Mouse (Mus musculus): Measurements from ENCODE around the gene Adat3. TPM values are rescaled to one million over a fixed set of nuclear protein-coding genes. Genes with fewer than 3 reads are reported as not detected.
"Not testable (repeated sequence)": the region's sequence is repeated elsewhere in the genome, so short reads cannot be mapped to it uniquely, and the experiment has no call there.

Adat3 gene
- total and polyA plus RNA-seq, 2 experiments from 2014 or later, result 3.0 to 4.5 TPM

- peaks cover 12% of the 10 kb centered on the region; the same call in 1 of the 2 replicates for H3K4me1 ChIP-seq (ENCODE audit: insufficient read depth)
- H3K36me3 ChIP-seq (ENCODE audit: insufficient read depth), result peaks cover 30% of the 10 kb centered on the region
- peak overlapping the region; percentile 66 for H3K4me2 ChIP-seq (ENCODE audit: low read depth)
- no peak overlapping the region for H3K4me3 ChIP-seq (ENCODE audit: low read depth, low read length)
- DNase-seq, result no peak
- H3K9ac ChIP-seq, result peak overlapping the region; percentile 57; the same call in 1 of the 2 replicates
- no peak overlapping the region for H3K27ac ChIP-seq (ENCODE audit: low read depth, low read length)
- H3K27me3 ChIP-seq (ENCODE audit: insufficient read depth, low read length), result no peaks in the 10 kb centered on the region; the same call in 1 of the 2 replicates
- no peaks in the 10 kb centered on the region for H3K9me3 ChIP-seq (ENCODE audit: low read length)
- no peak for TF ChIP-seq CTCF (IDR thresholded peaks at IDR 0.05; ENCODE audit: low read depth)
- 96% methylated on average over 7 of the region's 7 CpGs for WGBS
- ATAC-seq, result no peak
Observed at GRCm38 (mm10) chr10:80604001-80604509, 1.4 kb downstream of the Adat3 start.

- 93% methylated on average over 2 of the region's 2 CpGs for WGBS
- Histone ChIP-seq H3K27me3 (ENCODE audit: insufficient read depth, low read length) (no peaks in the 10 kb centered on the region), H3K9me3 (ENCODE audit: low read length) (no peaks in the 10 kb centered on the region), H3K4me3 (ENCODE audit: low read depth, low read length) (no peak overlapping the region), H3K4me1 (ENCODE audit: insufficient read depth) (peaks cover 12% of the 10 kb centered on the region; the same call in 1 of the 2 replicates), H3K27ac (ENCODE audit: low read depth, low read length) (no peak overlapping the region), H3K4me2 (ENCODE audit: low read depth) (no peak overlapping the region), H3K9ac (no peak overlapping the region), H3K36me3 (ENCODE audit: insufficient read depth) (peaks cover 38% of the 10 kb centered on the region)
- TF ChIP-seq CTCF (IDR thresholded peaks at IDR 0.05; ENCODE audit: low read depth), result no peak
- no peak for DNase-seq
- no peak for ATAC-seq
Observed at GRCm38 (mm10) chr10:80604988-80605387, 2.3 kb downstream of the Adat3 start.

- not testable (repeated sequence) for ATAC-seq; H3K4me3 ChIP-seq (ENCODE audit: low read depth, low read length); H3K4me2 ChIP-seq (ENCODE audit: low read depth); H3K9ac ChIP-seq; DNase-seq; H3K27me3 ChIP-seq (ENCODE audit: insufficient read depth, low read length); H3K27ac ChIP-seq (ENCODE audit: low read depth, low read length); H3K9me3 ChIP-seq (ENCODE audit: low read length)
- H3K36me3 ChIP-seq (ENCODE audit: insufficient read depth), result peaks cover 38% of the 10 kb centered on the region
- WGBS, result 85% methylated on average over 4 of the region's 4 CpGs
- peaks cover 12% of the 10 kb centered on the region; the same call in 1 of the 2 replicates for H3K4me1 ChIP-seq (ENCODE audit: insufficient read depth)
Observed at GRCm38 (mm10) chr10:80605721-80606120, 3.0 kb downstream of the Adat3 start, which contains the start of gene Gm49322. Gene Gm49322 (plus strand): TSS chr10:80606021.

GRCm38 (mm10) chr10:80606306-80606705 is 3.6 kb downstream of the Adat3 start:
- Histone ChIP-seq H3K36me3 (ENCODE audit: insufficient read depth) (peaks cover 38% of the 10 kb centered on the region), H3K9ac (no peak overlapping the region), H3K4me2 (ENCODE audit: low read depth) (no peak overlapping the region), H3K27me3 (ENCODE audit: insufficient read depth, low read length) (no peaks in the 10 kb centered on the region), H3K27ac (ENCODE audit: low read depth, low read length) (no peak overlapping the region), H3K4me1 (ENCODE audit: insufficient read depth) (peaks cover 12% of the 10 kb centered on the region; the same call in 1 of the 2 replicates), H3K4me3 (ENCODE audit: low read depth, low read length) (no peak overlapping the region), H3K9me3 (ENCODE audit: low read length) (no peaks in the 10 kb centered on the region)
- DNase-seq (no peak), ATAC-seq (no peak)
- no peak for TF ChIP-seq CTCF (IDR thresholded peaks at IDR 0.05; ENCODE audit: low read depth)
- WGBS, result 91% methylated on average over 23 of the region's 23 CpGs

GRCm38 (mm10) chr10:80606737-80607350 is 4.2 kb downstream of the Adat3 start:
- H3K27me3 ChIP-seq (ENCODE audit: insufficient read depth, low read length), result no peaks in the 10 kb centered on the region
- no peak for DNase-seq
- no peak overlapping the region for H3K4me2 ChIP-seq (ENCODE audit: low read depth)
- H3K36me3 ChIP-seq (ENCODE audit: insufficient read depth), result peaks cover 38% of the 10 kb centered on the region
- no peak for ATAC-seq
- no peak overlapping the region for H3K4me3 ChIP-seq (ENCODE audit: low read depth, low read length)
- no peak for TF ChIP-seq CTCF (IDR thresholded peaks at IDR 0.05; ENCODE audit: low read depth)
- no peaks in the 10 kb centered on the region for H3K9me3 ChIP-seq (ENCODE audit: low read length)
- H3K4me1 ChIP-seq (ENCODE audit: insufficient read depth), result peaks cover 12% of the 10 kb centered on the region; the same call in 1 of the 2 replicates
- H3K9ac ChIP-seq, result no peak overlapping the region
- WGBS, result 96% methylated on average over 34 of the region's 34 CpGs
- H3K27ac ChIP-seq (ENCODE audit: low read depth, low read length), result no peak overlapping the region

- peaks cover 7% of the 10 kb centered on the region; the same call in 1 of the 2 replicates for H3K4me1 ChIP-seq (ENCODE audit: insufficient read depth)
- H3K27ac ChIP-seq (ENCODE audit: low read depth, low read length), result no peak overlapping the region
- H3K9me3 ChIP-seq (ENCODE audit: low read length), result no peaks in the 10 kb centered on the region
- no peak for ATAC-seq
- H3K9ac ChIP-seq, result no peak overlapping the region
- no peak overlapping the region for H3K4me2 ChIP-seq (ENCODE audit: low read depth)
- no peak for TF ChIP-seq CTCF (IDR thresholded peaks at IDR 0.05; ENCODE audit: low read depth)
- no peak for DNase-seq
- 93% methylated on average over 3 of the region's 3 CpGs for WGBS
- H3K27me3 ChIP-seq (ENCODE audit: insufficient read depth, low read length), result no peaks in the 10 kb centered on the region
- H3K4me3 ChIP-seq (ENCODE audit: low read depth, low read length), result no peak overlapping the region
- peaks cover 48% of the 10 kb centered on the region for H3K36me3 ChIP-seq (ENCODE audit: insufficient read depth)
Observed at GRCm38 (mm10) chr10:80608435-80608834, 5.8 kb downstream of the Adat3 start.

- TF ChIP-seq CTCF (IDR thresholded peaks at IDR 0.05; ENCODE audit: low read depth), result no peak
- H3K4me1 ChIP-seq (ENCODE audit: insufficient read depth), result no peaks in the 10 kb centered on the region
- ATAC-seq, result no peak
- no peak for DNase-seq
- no peaks in the 10 kb centered on the region for H3K9me3 ChIP-seq (ENCODE audit: low read length)
- 91% methylated on average over 10 of the region's 10 CpGs for WGBS
- peaks cover 56% of the 10 kb centered on the region for H3K36me3 ChIP-seq (ENCODE audit: insufficient read depth)
- H3K9ac ChIP-seq, result no peak overlapping the region
- no peak overlapping the region for H3K27ac ChIP-seq (ENCODE audit: low read depth, low read length)
- no peak overlapping the region for H3K4me3 ChIP-seq (ENCODE audit: low read depth, low read length)
- H3K4me2 ChIP-seq (ENCODE audit: low read depth), result no peak overlapping the region
- no peaks in the 10 kb centered on the region for H3K27me3 ChIP-seq (ENCODE audit: insufficient read depth, low read length)
Observed at GRCm38 (mm10) chr10:80609269-80609924, 6.7 kb downstream of the Adat3 start.
